Comparison of ENCODE assay signal across 18 mouse cellular contexts in the genomic region with DNA sequence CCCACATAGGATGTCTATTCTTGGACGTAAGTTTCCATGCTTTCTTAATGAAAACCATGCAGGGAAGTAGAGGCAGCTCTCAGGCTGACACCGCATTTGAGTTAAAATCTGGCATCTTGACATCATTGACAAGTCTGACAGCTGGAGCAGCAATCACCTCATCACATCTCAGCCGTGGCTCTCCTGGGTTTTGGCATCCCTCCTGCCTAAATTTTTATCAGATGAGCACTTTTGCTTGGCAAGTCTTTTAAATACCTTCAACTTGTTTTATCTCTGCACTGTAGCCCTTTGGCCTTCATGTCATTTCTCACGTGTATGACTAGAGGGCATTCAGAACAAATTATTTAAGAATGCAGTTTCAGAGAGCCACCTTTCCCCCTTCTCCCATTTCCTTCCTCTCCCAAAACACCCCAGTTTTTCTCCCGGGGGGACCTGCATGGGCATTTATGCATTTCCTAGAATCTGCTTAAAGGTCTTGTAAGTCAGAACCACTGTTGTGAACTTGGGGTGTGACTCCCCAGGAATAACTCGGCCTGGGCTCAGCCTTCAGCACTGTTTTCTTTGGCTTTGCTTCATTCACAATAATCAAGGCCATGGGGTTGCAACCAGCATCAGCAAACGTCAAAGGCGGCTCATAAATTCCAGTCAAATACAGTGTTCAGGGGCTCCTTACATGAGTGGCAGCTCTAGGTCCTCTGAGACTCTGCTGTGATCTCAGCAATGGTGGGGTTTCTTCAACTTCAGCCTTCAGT.
DNase-seq lines count a peak whose midpoint lies in the region; ATAC-seq and TF ChIP-seq lines count a peak whose summit lies in the region.
"Had no signal": no experiment of that assay in that cellular context is flagged by ENCODE, and none has a peak within 500 bp of the region (broad histone marks: within the 10 kb centered on the region; RNA-seq: fewer than 3 reads in every experiment).

No protein-coding gene starts in this region.

- no peak overlapping the region for H3K9ac ChIP-seq in lung, embryonic 14.5 days
- H3K9ac ChIP-seq in kidney, embryonic 14.5 days (ENCODE audit: low read depth, low read length) = no peak overlapping the region
- H3K9ac ChIP-seq: hindbrain, embryonic 15.5 days; liver, embryonic 14.5 days; midbrain, embryonic 13.5 days; stomach, embryonic 15.5 days had no signal

- TF ChIP-seq CTCF in lung, embryonic 14.5 days (IDR thresholded peaks at IDR 0.05; ENCODE audit: low read depth) = no peak
- TF ChIP-seq CTCF in brain, embryonic 14.5 days (IDR thresholded peaks at IDR 0.05; ENCODE audit: borderline replicate concordance, extremely low read depth, insufficient read depth, insufficient read length) = no peak

- no peak for ATAC-seq in lung, embryonic 14.5 days (ENCODE audit: insufficient read depth)
- 0 out of 2 replicates have a peak, but pooled peaks have one; percentile 35 for ATAC-seq in kidney, embryonic 14.5 days (ENCODE audit: low FRiP score, low TSS enrichment)
- ATAC-seq: midbrain, embryonic 13.5 days had no signal

- no peaks in the 10 kb centered on the region for H3K27me3 ChIP-seq in lung, embryonic 14.5 days (ENCODE audit: insufficient read depth, low read length)
- H3K27me3 ChIP-seq in kidney, embryonic 14.5 days (ENCODE audit: control insufficient read depth, insufficient read depth, low read length) = no peaks in the 10 kb centered on the region
- H3K27me3 ChIP-seq: hindbrain, embryonic 15.5 days; midbrain, embryonic 13.5 days; stomach, embryonic 15.5 days had no signal

- no peak for TF ChIP-seq POLR2A in brain, embryonic 14.5 days (IDR thresholded peaks at IDR 0.05; ENCODE audit: borderline replicate concordance, extremely low read depth, insufficient read depth, insufficient read length, poor library complexity, severe bottlenecking)

- no peak overlapping the region for H3K4me2 ChIP-seq in lung, embryonic 14.5 days
- no peak overlapping the region for H3K4me2 ChIP-seq in kidney, embryonic 14.5 days (replicated peaks; ENCODE audit: low read depth, low read length)
- H3K4me2 ChIP-seq: hindbrain, embryonic 15.5 days; midbrain, embryonic 13.5 days; stomach, embryonic 15.5 days had no signal

- 37% methylated on average over 8 of the region's 8 CpGs for WGBS in lung, embryonic 14.5 days
- WGBS in kidney, embryonic 14.5 days = 53% methylated on average over 8 of the region's 8 CpGs

- no peak overlapping the region for H3K4me3 ChIP-seq in lung, embryonic 14.5 days (ENCODE audit: low read depth, low read length)
- no peak overlapping the region for H3K4me3 ChIP-seq in kidney, embryonic 14.5 days (ENCODE audit: low read length)
- H3K4me3 ChIP-seq: forebrain, embryonic 10.5 days; heart, adult 2 months; hindbrain, embryonic 15.5 days; layer of hippocampus, adult 2 months; midbrain, embryonic 13.5 days; stomach, embryonic 15.5 days had no signal

- no peak overlapping the region for H3K27ac ChIP-seq in lung, embryonic 14.5 days (ENCODE audit: low read depth)
- no peak overlapping the region for H3K27ac ChIP-seq in kidney, embryonic 14.5 days (ENCODE audit: low read depth, low read length)
- H3K27ac ChIP-seq: forebrain, embryonic 10.5 days; heart, adult 2 months; hindbrain, embryonic 15.5 days; layer of hippocampus, adult 2 months; liver, embryonic 14.5 days; midbrain, embryonic 13.5 days; stomach, embryonic 15.5 days had no signal

- H3K4me1 ChIP-seq in lung, embryonic 14.5 days (ENCODE audit: insufficient read depth) = no peaks in the 10 kb centered on the region
- H3K4me1 ChIP-seq in kidney, embryonic 14.5 days (ENCODE audit: control insufficient read depth, insufficient read depth, low read length) = no peaks in the 10 kb centered on the region; the same call in 1 of the 2 replicates
- H3K4me1 ChIP-seq: forebrain, embryonic 10.5 days; hindbrain, embryonic 15.5 days; midbrain, embryonic 13.5 days; stomach, embryonic 15.5 days had no signal

- no peaks in the 10 kb centered on the region for H3K36me3 ChIP-seq in lung, embryonic 14.5 days (ENCODE audit: insufficient read depth)
- no peaks in the 10 kb centered on the region for H3K36me3 ChIP-seq in kidney, embryonic 14.5 days (ENCODE audit: control insufficient read depth, insufficient read depth, low read length)
- H3K36me3 ChIP-seq: forebrain, embryonic 10.5 days; hindbrain, embryonic 15.5 days; midbrain, embryonic 13.5 days; stomach, embryonic 15.5 days had no signal

- DNase-seq in lung, embryonic 14.5 days = peak; percentile 29
- DNase-seq in lung, adult 18-20 months = no peak
- peak; percentile 19 for DNase-seq in brain, embryonic 14.5 days (ENCODE audit: low read depth)
- DNase-seq in mesoderm, embryonic 11.5 days (ENCODE audit: low read depth, low spot score) = peak; percentile 56
- no peak for DNase-seq in thymus, postnatal 25 days
- DNase-seq in liver = no peak
- no peak for DNase-seq in thymus, postnatal 10 days (ENCODE audit: low spot score in 2 of 2)
- DNase-seq: heart, adult 2 months; lung, postnatal 36 days; right cerebral cortex, postnatal 4 days; thymus, postnatal 4 days had no signal

- H3K9me3 ChIP-seq in lung, embryonic 14.5 days (ENCODE audit: low read depth, low read length) = no peaks in the 10 kb centered on the region
- H3K9me3 ChIP-seq in kidney, embryonic 14.5 days (ENCODE audit: control insufficient read depth, low read length) = no peaks in the 10 kb centered on the region
- H3K9me3 ChIP-seq: forebrain, embryonic 10.5 days; hindbrain, embryonic 15.5 days; midbrain, embryonic 13.5 days; stomach, embryonic 15.5 days had no signal

Comparison
In these comparisons a context has a peak if more than half of its experiments do, and no peak if none do; other contexts are left out.
1. DNase-seq: peak in lung, embryonic 14.5 days (single experiment), brain, embryonic 14.5 days (single experiment) and mesoderm, embryonic 11.5 days (single experiment); none in lung, adult 18-20 months (0 of 2), thymus, postnatal 25 days (single experiment), liver (single experiment) and thymus, postnatal 10 days (0 of 2).